Mouse (Mus musculus) limb, embryonic 15.5 days (tissue): Measurements from ENCODE around the gene Gm3411. TPM values are rescaled to one million over a fixed set of nuclear protein-coding genes. Genes with fewer than 3 reads are reported as not detected.
A peak's percentile ranks its signal among the peaks of the same experiment; 100 is the strongest.
"Not testable (repeated sequence)": the region's sequence is repeated elsewhere in the genome, so short reads cannot be mapped to it uniquely, and the experiment has no call there.

Experiments used
- ATAC-seq: fragments of 200-750 bp; cut with Nextera tagmentation; 2 replicates; pipeline ENCODE4 v1.8.0; 2017; ENCODE audit warnings: low read depth, moderate TSS enrichment; ENCODE audit not compliant: insufficient number of reproducible peaks, low FRiP score, low TSS enrichment
- H3K27ac ChIP-seq: fragments of 300-500 bp; sonication (generic); 2 replicates; pipeline ENCODE4 v1.5.1; 2015; ENCODE audit warnings: moderate library complexity, mild to moderate bottlenecking, inconsistent platforms
- H3K27me3 ChIP-seq: fragments of 300-500 bp; sonication (generic); 2 replicates; pipeline ENCODE4 v1.6.1; 2015; ENCODE audit warnings: inconsistent platforms
- H3K36me3 ChIP-seq: fragments of 300-500 bp; sonication (generic); 2 replicates; pipeline ENCODE4 v1.6.1; 2015; ENCODE audit warnings: inconsistent platforms
- H3K4me1 ChIP-seq: fragments of 300-500 bp; sonication (generic); 2 replicates; pipeline ENCODE4 v1.6.1; 2015; ENCODE audit warnings: inconsistent platforms
- H3K4me2 ChIP-seq: fragments of 300-500 bp; sonication (generic); 2 replicates; pipeline ENCODE4 v1.6.1; 2015; ENCODE audit warnings: mild to moderate bottlenecking, inconsistent platforms
- H3K4me3 ChIP-seq: fragments of 300-500 bp; sonication (generic); 2 replicates; pipeline ENCODE4 v1.5.1; 2015; ENCODE audit warnings: mild to moderate bottlenecking, inconsistent platforms
- H3K9ac ChIP-seq: fragments of 300-500 bp; sonication (generic); 2 replicates; pipeline ENCODE4 v1.6.1; 2015; ENCODE audit warnings: inconsistent platforms
- H3K9me3 ChIP-seq: fragments of 300-500 bp; sonication (generic); 2 replicates; pipeline ENCODE4 v1.6.1; 2016; ENCODE audit warnings: inconsistent platforms
- WGBS: fragments of 180-500 bp; shearing (Covaris S2); methylation state at CpG from one replicate; pipeline ENCODE4 v1.1.7; 2015; 5-methylcytosine and 5-hydroxymethylcytosine counted together
- polyA plus RNA-seq: library from polyadenylated mRNA; unstranded; fragments of >200 nt; fragmentation: Nextera tagmentation; extraction: Ambion mirVana; gene quantifications from 2 replicates; pipeline ENCODE4 v1.2.1, GENCODE M21; 2015

Gene Gm3411
- polyA plus RNA-seq: 0.62 and 0.78 TPM in 2 replicates

DNA sequence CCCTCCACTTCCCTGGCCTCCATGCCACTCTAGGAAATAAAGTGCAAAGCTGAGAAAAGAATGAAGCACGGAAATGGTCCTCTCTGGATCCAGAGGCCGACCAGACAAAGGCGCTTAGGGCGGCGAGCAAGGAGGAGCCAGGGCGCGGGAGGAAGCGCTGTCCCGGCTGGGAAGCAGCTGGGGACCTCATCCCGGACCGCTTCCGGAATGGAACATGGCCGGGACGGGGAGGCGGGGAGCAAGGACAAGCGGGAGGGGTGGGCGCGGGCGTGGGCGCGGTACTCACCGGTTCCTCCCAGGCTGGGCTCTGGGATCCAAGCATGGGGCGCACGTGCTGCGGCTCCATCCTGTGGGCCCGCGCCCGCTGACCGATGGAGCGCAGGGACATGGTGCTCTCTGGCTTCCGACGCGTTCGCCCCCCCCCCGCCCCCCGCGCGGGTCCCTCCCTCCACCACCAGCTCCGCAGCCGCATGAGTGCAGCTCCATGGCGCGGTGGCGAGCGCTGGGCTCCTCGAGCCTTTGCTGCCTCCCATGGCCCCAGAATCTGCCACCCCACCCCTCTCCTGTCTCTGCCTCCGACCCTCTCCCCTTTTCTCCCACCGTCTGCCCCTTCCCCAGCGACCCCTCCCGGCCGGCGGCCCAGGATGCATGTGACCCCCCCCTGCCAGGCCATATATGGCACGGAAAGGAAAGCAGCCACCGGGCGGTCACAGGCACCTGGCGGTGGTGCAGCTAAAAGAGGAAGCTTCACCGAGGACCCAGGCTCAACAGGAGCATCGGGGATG is at the start of gene Gm3411:
TSS of gene Gm3411 (minus strand) at position 320 of the 785 bp plus-strand sequence.
- Histone ChIP-seq H3K4me3 (peak within 1 kb of the TSS; percentile 44), H3K9ac (peak within 1 kb of the TSS; percentile 39; the same call in 1 of the 2 replicates), H3K4me2 (peak within 1 kb of the TSS; percentile 83)
- H3K4me1 ChIP-seq, ATAC-seq, H3K27ac ChIP-seq, H3K9me3 ChIP-seq, H3K27me3 ChIP-seq, H3K36me3 ChIP-seq: not testable (repeated sequence)
- under 1% methylated on average over 48 of the region's 57 CpGs for WGBS

DNA sequence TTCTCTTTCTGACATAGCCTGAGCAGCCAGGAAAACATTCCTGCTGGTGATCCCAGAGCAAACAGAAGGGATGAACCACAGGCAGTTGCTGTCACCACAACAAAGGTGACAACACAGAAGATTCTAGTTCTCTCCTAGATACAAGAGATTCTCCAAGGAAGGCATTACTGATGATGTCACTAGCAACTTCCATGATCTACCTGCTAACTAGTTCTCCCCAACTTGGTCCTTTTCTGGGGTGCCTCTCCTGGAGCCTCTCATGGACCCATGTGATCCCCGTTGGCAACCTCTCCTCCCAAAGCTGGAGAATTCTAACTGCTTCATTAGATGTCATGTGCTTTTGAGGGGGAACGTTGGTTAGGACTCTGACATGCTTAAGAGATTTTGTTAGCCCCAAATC is 17.7 kb upstream of the Gm3411 start, which contains the start of gene Gm21103:
TSS of gene Gm21103 (minus strand) at position 101 of the 400 bp plus-strand sequence.
- H3K27ac ChIP-seq, H3K4me2 ChIP-seq, H3K27me3 ChIP-seq, H3K4me1 ChIP-seq, ATAC-seq, H3K36me3 ChIP-seq, H3K4me3 ChIP-seq, H3K9me3 ChIP-seq, H3K9ac ChIP-seq: not testable (repeated sequence)
- WGBS: 83% methylated on average over 2 of the region's 2 CpGs

DNA sequence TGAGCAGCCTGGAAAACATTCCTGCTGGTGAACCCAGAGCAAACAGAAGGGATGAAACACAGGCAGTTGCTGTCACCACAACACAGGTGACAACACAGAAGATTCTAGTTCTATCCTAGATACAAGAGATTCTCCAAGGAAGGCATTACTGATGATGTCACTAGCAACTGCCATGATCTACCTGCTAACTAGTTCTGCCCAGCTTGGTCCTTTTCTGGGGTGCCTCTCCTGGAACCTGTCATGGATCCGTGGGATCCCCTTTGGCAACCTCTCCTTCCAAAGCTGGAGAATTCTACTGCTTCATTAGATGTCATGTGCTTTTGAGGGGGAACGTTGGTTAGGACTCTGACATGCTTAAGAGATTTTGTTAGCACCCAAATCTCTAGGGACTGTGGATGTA is 67.9 kb downstream of the Gm3411 start, which contains the start of gene Gm21560:
TSS of gene Gm21560 (minus strand) at position 101 of the 400 bp plus-strand sequence.
- not testable (repeated sequence) for H3K4me2 ChIP-seq, H3K27me3 ChIP-seq, H3K9ac ChIP-seq, ATAC-seq, H3K4me3 ChIP-seq, H3K27ac ChIP-seq, H3K4me1 ChIP-seq, H3K36me3 ChIP-seq, H3K9me3 ChIP-seq
- WGBS: 68% methylated on average over 2 of the region's 2 CpGs

Other genes with a start within 250 kb of the Gm3411 start
- not detected in 2 replicates for gene Gm6337, start 229.0 kb downstream of the Gm3411 start, polyA plus RNA-seq
- gene Gm8206, start 193.3 kb downstream of the Gm3411 start, polyA plus RNA-seq: 1.7 and 1.9 TPM in 2 replicates
- gene Gm3468, start 178.6 kb downstream of the Gm3411 start, polyA plus RNA-seq: 1.3 and 1.4 TPM in 2 replicates
- gene Gm3476, start 161.4 kb downstream of the Gm3411 start, polyA plus RNA-seq: not detected in 2 replicates
- gene Gm21560, start 68.0 kb downstream of the Gm3411 start, polyA plus RNA-seq: not detected in 2 replicates
- gene Gm21103, start 17.6 kb upstream of the Gm3411 start, polyA plus RNA-seq: not detected in 2 replicates
- gene Gm3618, start 56.4 kb upstream of the Gm3411 start, polyA plus RNA-seq: not detected in 2 replicates
- not detected in 2 replicates for gene Gm16440, start 103.1 kb upstream of the Gm3411 start, polyA plus RNA-seq
- gene Gm3591, start 125.2 kb upstream of the Gm3411 start, polyA plus RNA-seq: 0.65 and 0.96 TPM in 2 replicates
- gene Gm3594, start 157.4 kb upstream of the Gm3411 start, polyA plus RNA-seq: not detected in 2 replicates